Mouse (Mus musculus) limb, embryonic 14.5 days (tissue): ENCODE data around the gene Abhd12. TPM values are rescaled to one million over a fixed set of nuclear protein-coding genes. Genes with fewer than 3 reads are reported as not detected.

Experiments
- ATAC-seq: fragments of 200-750 bp; cut with Nextera tagmentation; 2 replicates; pipeline ENCODE4 v1.8.0; 2017; ENCODE audit warnings: low read depth, moderate number of reproducible peaks, moderate TSS enrichment; ENCODE audit not compliant: low FRiP score
- DNase-seq: peaks from one replicate; pipeline ENCODE4 v3.0.0-alpha.2; 2015; ENCODE audit warnings: low spot score
- H3K27ac ChIP-seq: fragments of 300-500 bp; sonication (generic); replicated peaks from 2 replicates; pipeline ENCODE4 v1.5.1; 2014; ENCODE audit warnings: low read depth, mild to moderate bottlenecking, low read length, moderate library complexity, mixed read lengths
- H3K27me3 ChIP-seq: fragments of 300-500 bp; sonication (generic); 2 replicates; pipeline ENCODE4 v1.6.1; 2014; ENCODE audit warnings: low read length, mixed read lengths; ENCODE audit not compliant: control insufficient read depth, insufficient read depth
- H3K36me3 ChIP-seq: fragments of 300-500 bp; sonication (generic); 2 replicates; pipeline ENCODE4 v1.6.1; 2014; ENCODE audit warnings: mild to moderate bottlenecking, low read length, moderate library complexity, mixed read lengths; ENCODE audit not compliant: control insufficient read depth, insufficient read depth
- H3K4me1 ChIP-seq: fragments of 300-500 bp; sonication (generic); 2 replicates; pipeline ENCODE4 v1.6.1; 2014; ENCODE audit warnings: antibody characterized with exemption, low read length, mixed read lengths; ENCODE audit not compliant: control insufficient read depth, insufficient read depth
- H3K4me2 ChIP-seq: fragments of 300-500 bp; sonication (generic); replicated peaks from 2 replicates; pipeline ENCODE4 v1.6.1; 2014; ENCODE audit warnings: low read depth, mild to moderate bottlenecking, low read length, moderate library complexity; ENCODE audit not compliant: severe bottlenecking
- H3K4me3 ChIP-seq: fragments of 300-500 bp; sonication (generic); replicated peaks from 2 replicates; pipeline ENCODE4 v1.5.1; 2014; ENCODE audit warnings: low read length
- H3K9ac ChIP-seq: fragments of 300-500 bp; sonication (generic); 2 replicates; pipeline ENCODE4 v1.6.1; 2014; ENCODE audit warnings: mild to moderate bottlenecking, low read depth, low read length, moderate library complexity; ENCODE audit not compliant: severe bottlenecking
- H3K9me3 ChIP-seq: fragments of 300-500 bp; sonication (generic); 2 replicates; pipeline ENCODE4 v1.6.1; 2016; ENCODE audit warnings: low read length; ENCODE audit not compliant: control insufficient read depth
- POLR2A ChIP-seq: fragments of 200-500 bp; IDR thresholded peaks from 2 replicates; pipeline ENCODE4 v1.8.0; 2012; ENCODE audit warnings: inconsistent platforms, mild to moderate bottlenecking, moderate library complexity, borderline replicate concordance; ENCODE audit not compliant: insufficient read depth, insufficient read length; ENCODE audit errors: extremely low read depth
- WGBS: fragments of 180-500 bp; shearing (Covaris S2); extraction: QIAGEN DNeasy Blood & Tissue Kit; methylation state at CpG from one replicate; pipeline ENCODE4 v1.1.7; 2014; 5-methylcytosine and 5-hydroxymethylcytosine counted together
- polyA plus RNA-seq, 2 experiments: library from polyadenylated mRNA; depleted of rRNA in 1 of 2; stranded (reverse) in 1 of 2; unstranded in 1 of 2; fragments of >200 nt; fragmentation: Nextera tagmentation in 1 of 2; extraction: Ambion mirVana in 1 of 2; gene quantifications; 2 replicates each; pipeline versions ENCODE4 v1.2.1 to v1.2.3; 2012 to 2014

Abhd12 gene
- polyA plus RNA-seq, 2 experiments = 56.5 to 67.1 TPM

- DNase-seq = peak; percentile 85
- peak within 1 kb of the TSS; percentile 58; the same call in 1 of the 2 replicates for H3K27ac ChIP-seq
- peaks cover 5% of the 10 kb centered on the region; the same call in 1 of the 2 replicates for H3K36me3 ChIP-seq
- H3K4me3 ChIP-seq = peak within 1 kb of the TSS; percentile 80
- peaks cover 23% of the 10 kb centered on the region for H3K4me1 ChIP-seq
- no peaks in the 10 kb centered on the region for H3K27me3 ChIP-seq
- TF ChIP-seq POLR2A = peak; percentile 90; the same call in 1 of the 2 replicates
- H3K9me3 ChIP-seq = no peaks in the 10 kb centered on the region
- ATAC-seq = peak; percentile 95
- H3K9ac ChIP-seq = peak within 1 kb of the TSS; percentile 60
- H3K4me2 ChIP-seq = peak within 1 kb of the TSS; percentile 70
- 2% methylated on average over 46 of the region's 58 CpGs for WGBS
These were observed 118.0 kb downstream of the Abhd12 start, which contains the start of gene Pygb for GRCm38 (mm10) chr2:150786251-150787180. Gene Pygb, plus strand, starts transcription at chr2:150786735.

DNA sequence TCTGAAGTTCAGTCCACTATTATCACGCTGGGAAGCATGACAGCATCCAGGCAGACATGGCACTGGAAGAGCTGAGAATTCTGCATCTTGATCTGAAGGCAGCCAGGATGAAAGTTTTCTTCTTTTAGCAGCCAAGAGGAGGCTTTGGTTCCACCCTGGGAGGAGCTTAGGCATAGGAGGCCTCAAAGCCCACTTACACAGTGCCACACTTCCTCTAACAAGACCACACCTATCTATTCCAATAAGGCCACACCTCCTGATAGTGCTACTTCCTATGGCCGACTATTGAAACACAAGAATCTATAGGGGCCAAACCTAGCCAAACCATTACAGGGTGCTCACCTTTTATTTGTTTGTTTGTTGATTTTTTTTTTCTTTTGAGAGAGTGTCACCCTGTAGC is 121.7 kb downstream of the Abhd12 start:
- TF ChIP-seq POLR2A = no peak
- Histone ChIP-seq H3K9ac (no peak overlapping the region), H3K4me1 (peaks cover 12% of the 10 kb centered on the region), H3K4me2 (no peak overlapping the region), H3K27me3 (no peaks in the 10 kb centered on the region), H3K9me3 (no peaks in the 10 kb centered on the region), H3K27ac (no peak overlapping the region), H3K4me3 (no peak overlapping the region), H3K36me3 (no peaks in the 10 kb centered on the region)
- ATAC-seq = no peak
- no peak for DNase-seq
- WGBS = 73% methylated on average over 2 of the region's 2 CpGs

Other genes starting within 250 kb of the Abhd12 start
- 5.5 and 7.4 TPM in 2 replicates for gene Acss1, start 236.2 kb downstream of the Abhd12 start, polyA plus RNA-seq (2012; rRNA removed)
- 4.0 and 5.6 TPM in 2 replicates for gene Acss1, start 236.2 kb downstream of the Abhd12 start, polyA plus RNA-seq (2014; fragmentation: Nextera tagmentation; extraction: Ambion mirVana)
- gene Vsx1, start 215.4 kb downstream of the Abhd12 start, polyA plus RNA-seq (2012; rRNA removed) = 0.01 and 0.03 TPM in 2 replicates
- not detected in 2 replicates for gene Vsx1, start 215.4 kb downstream of the Abhd12 start, polyA plus RNA-seq (2014; fragmentation: Nextera tagmentation; extraction: Ambion mirVana)
- gene Entpd6, start 155.7 kb downstream of the Abhd12 start, polyA plus RNA-seq (2012; rRNA removed) = 31.3 and 34.1 TPM in 2 replicates
- 22.6 and 23.0 TPM in 2 replicates for gene Entpd6, start 155.7 kb downstream of the Abhd12 start, polyA plus RNA-seq (2014; fragmentation: Nextera tagmentation; extraction: Ambion mirVana)
- 61.3 and 62.3 TPM in 2 replicates for gene Pygb, start 118.0 kb downstream of the Abhd12 start, polyA plus RNA-seq (2012; rRNA removed)
- gene Pygb, start 118.0 kb downstream of the Abhd12 start, polyA plus RNA-seq (2014; fragmentation: Nextera tagmentation; extraction: Ambion mirVana) = 65.2 and 78.5 TPM in 2 replicates
- 25.5 and 30.8 TPM in 2 replicates for gene Gins1, start 659 bp upstream of the Abhd12 start, polyA plus RNA-seq (2012; rRNA removed)
- gene Gins1, start 659 bp upstream of the Abhd12 start, polyA plus RNA-seq (2014; fragmentation: Nextera tagmentation; extraction: Ambion mirVana) = 43.0 and 45.7 TPM in 2 replicates
- 9.6 and 10.0 TPM in 2 replicates for gene Ninl, start 134.6 kb upstream of the Abhd12 start, polyA plus RNA-seq (2012; rRNA removed)
- 3.9 and 7.9 TPM in 2 replicates for gene Ninl, start 134.6 kb upstream of the Abhd12 start, polyA plus RNA-seq (2014; fragmentation: Nextera tagmentation; extraction: Ambion mirVana)
- gene Nanp, start 134.7 kb upstream of the Abhd12 start, polyA plus RNA-seq (2012; rRNA removed) = 13.2 and 16.4 TPM in 2 replicates
- 41.8 and 46.4 TPM in 2 replicates for gene Nanp, start 134.7 kb upstream of the Abhd12 start, polyA plus RNA-seq (2014; fragmentation: Nextera tagmentation; extraction: Ambion mirVana)
- not detected in 2 replicates for gene Gm14151, start 187.6 kb upstream of the Abhd12 start, polyA plus RNA-seq (2012; rRNA removed)
- not detected in 2 replicates for gene Gm14151, start 187.6 kb upstream of the Abhd12 start, polyA plus RNA-seq (2014; fragmentation: Nextera tagmentation; extraction: Ambion mirVana)
- gene Gm14147, start 193.5 kb upstream of the Abhd12 start, polyA plus RNA-seq (2012; rRNA removed) = not detected in 2 replicates
- gene Gm14147, start 193.5 kb upstream of the Abhd12 start, polyA plus RNA-seq (2014; fragmentation: Nextera tagmentation; extraction: Ambion mirVana) = not detected in 2 replicates